Mouse (Mus musculus) heart, postnatal 0 days (tissue): ENCODE measurements around the gene Skil. TPM values are rescaled to one million over a fixed set of nuclear protein-coding genes. Genes with fewer than 3 reads are reported as not detected.
A peak's percentile ranks its signal among the peaks of the same experiment; 100 is the strongest.

Experiments
- ATAC-seq: fragments of 200-750 bp; cut with Nextera tagmentation; 2 replicates; pipeline ENCODE4 v1.8.0; 2017; ENCODE audit warnings: low read depth, moderate number of reproducible peaks, moderate library complexity; ENCODE audit not compliant: insufficient read depth
- DNase-seq: peaks from one replicate; pipeline ENCODE4 v3.0.0-alpha.2; 2016; ENCODE audit warnings: low spot score
- H3K27ac ChIP-seq: fragments of 300-500 bp; sonication (generic); 2 replicates; pipeline ENCODE4 v1.5.1; 2014; ENCODE audit warnings: low read depth, mild to moderate bottlenecking
- H3K27me3 ChIP-seq: fragments of 300-500 bp; sonication (generic); 2 replicates; pipeline ENCODE4 v1.6.1; 2014; ENCODE audit warnings: low read length, mixed read lengths; ENCODE audit not compliant: control insufficient read depth, insufficient read depth
- H3K36me3 ChIP-seq: fragments of 300-500 bp; sonication (generic); replicated peaks from 2 replicates; pipeline ENCODE4 v1.6.1; 2014; ENCODE audit warnings: low read length, mixed read lengths; ENCODE audit not compliant: control insufficient read depth, insufficient read depth
- H3K4me1 ChIP-seq: fragments of 300-500 bp; sonication (generic); 2 replicates; pipeline ENCODE4 v1.6.1; 2014; ENCODE audit warnings: antibody characterized with exemption; ENCODE audit not compliant: control insufficient read depth, insufficient read depth
- H3K4me2 ChIP-seq: fragments of 300-500 bp; sonication (generic); 2 replicates; pipeline ENCODE4 v1.6.1; 2014; ENCODE audit warnings: low read depth, mild to moderate bottlenecking, low read length, moderate library complexity
- H3K4me3 ChIP-seq: fragments of 300-500 bp; sonication (generic); 2 replicates; pipeline ENCODE4 v1.5.1; 2014; ENCODE audit warnings: low read depth, low read length
- H3K9ac ChIP-seq: fragments of 300-500 bp; sonication (generic); replicated peaks from 2 replicates; pipeline ENCODE4 v1.6.1; 2014; ENCODE audit warnings: low read depth, low read length, mixed read lengths
- H3K9me3 ChIP-seq: fragments of 300-500 bp; sonication (generic); replicated peaks from 2 replicates; pipeline ENCODE4 v1.6.1; 2016; ENCODE audit warnings: low read length; ENCODE audit not compliant: control insufficient read depth
- CTCF ChIP-seq: IDR thresholded peaks from 2 replicates; pipeline ENCODE4 v1.5.1; 2016; ENCODE audit warnings: antibody characterized with exemption, control low read depth, low read depth
- EP300 ChIP-seq: IDR thresholded peaks from 2 replicates; pipeline ENCODE4 v1.6.1; 2016; ENCODE audit warnings: antibody characterized with exemption, low read depth
- WGBS: fragments of 180-500 bp; shearing (Covaris S2); extraction: QIAGEN DNeasy Blood & Tissue Kit; methylation state at CpG from one replicate; pipeline ENCODE4 v1.1.7; 2014; 5-methylcytosine and 5-hydroxymethylcytosine counted together
- polyA plus RNA-seq: library from polyadenylated mRNA; unstranded; fragments of >200 nt; fragmentation: Nextera tagmentation; extraction: Ambion mirVana; gene quantifications from 2 replicates; pipeline ENCODE4 v1.2.1, GENCODE M21; 2015
- total RNA-seq: library from RNA; depleted of rRNA; stranded (reverse); fragments of >200 nt; gene quantifications from 2 replicates; pipeline ENCODE4 v1.2.3, GENCODE M21; 2014; ENCODE audit warnings: low replicate concordance; rRNA removed

The Skil gene
- total and polyA plus RNA-seq, 2 experiments from 2014 or later: 10.7 to 13.1 TPM

DNA sequence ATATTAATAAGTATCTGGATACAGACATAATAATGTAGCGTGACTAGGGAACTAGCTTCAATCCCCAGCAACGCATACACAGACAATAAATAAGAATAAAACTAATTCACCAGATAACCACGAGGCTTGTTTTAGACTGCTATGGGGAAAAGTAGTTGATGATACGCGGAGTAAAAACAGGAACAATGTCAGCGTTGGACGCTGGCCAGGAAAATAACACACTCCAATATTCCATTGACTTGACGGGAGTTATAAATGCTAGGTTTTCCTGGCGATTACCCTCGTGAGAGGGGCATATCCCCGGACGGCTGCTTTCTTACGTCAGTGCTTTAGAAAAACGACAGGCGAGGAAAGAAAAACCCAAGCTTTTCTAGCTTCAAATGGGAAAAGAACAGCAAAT lies 62.9 kb downstream of the Skil start:
- no peak overlapping the region for H3K4me3 ChIP-seq
- no peaks in the 10 kb centered on the region for H3K36me3 ChIP-seq
- no peak overlapping the region for H3K9ac ChIP-seq
- no peak overlapping the region for H3K27ac ChIP-seq
- no peak overlapping the region for H3K4me2 ChIP-seq
- no peaks in the 10 kb centered on the region for H3K27me3 ChIP-seq
- no peaks in the 10 kb centered on the region for H3K4me1 ChIP-seq
- ATAC-seq (no peak), DNase-seq (no peak)
- TF ChIP-seq EP300 (no peak), CTCF (no peak)
- H3K9me3 ChIP-seq: no peaks in the 10 kb centered on the region
- WGBS: 44% methylated on average over 15 of the region's 15 CpGs

DNA sequence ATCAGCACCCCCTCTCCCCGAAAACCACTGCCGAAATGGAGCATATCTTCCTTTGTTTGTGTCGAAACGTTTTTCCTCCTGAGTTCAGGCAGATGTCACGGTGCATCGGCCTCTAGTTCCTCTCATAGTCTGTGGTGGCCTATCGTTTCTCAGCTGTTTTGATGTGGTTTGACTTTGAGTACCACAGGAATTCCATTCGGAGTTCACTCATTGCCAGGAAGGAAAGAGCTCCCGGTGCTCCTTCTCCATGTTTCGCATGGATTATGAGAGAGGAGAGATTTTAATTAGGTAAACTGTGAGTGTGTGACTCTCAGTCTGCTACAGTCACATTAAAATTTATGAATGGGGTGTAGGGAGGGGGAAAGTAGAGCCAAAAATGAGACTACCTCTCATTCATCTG lies 65.2 kb downstream of the Skil start:
- Histone ChIP-seq H3K9me3 (no peaks in the 10 kb centered on the region), H3K36me3 (no peaks in the 10 kb centered on the region), H3K4me1 (no peaks in the 10 kb centered on the region), H3K9ac (no peak overlapping the region), H3K4me2 (no peak overlapping the region), H3K27me3 (no peaks in the 10 kb centered on the region), H3K27ac (no peak overlapping the region), H3K4me3 (no peak overlapping the region)
- 76% methylated on average over 10 of the region's 10 CpGs for WGBS
- TF ChIP-seq CTCF: no peak
- TF ChIP-seq EP300: no peak
- DNase-seq (no peak), ATAC-seq (no peak)

DNA sequence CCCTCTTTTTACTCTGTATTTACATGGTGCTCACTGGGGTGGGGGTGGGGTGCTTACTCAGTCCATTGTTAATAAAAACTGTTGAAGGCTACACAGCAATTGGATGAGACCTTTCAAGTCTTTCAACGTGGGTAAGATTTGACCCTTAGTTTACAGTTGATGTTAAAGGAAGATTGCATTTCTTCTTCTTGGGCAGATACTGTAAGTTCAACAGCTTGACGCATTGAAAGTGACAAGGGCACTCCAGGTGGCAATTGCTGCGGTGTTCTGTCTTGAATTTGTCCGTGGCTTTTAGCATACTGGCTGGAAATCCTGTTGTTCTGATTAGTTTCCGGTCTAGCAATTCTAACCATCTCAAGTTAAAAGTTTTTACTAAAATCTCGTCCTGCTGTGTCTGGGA lies 66.5 kb downstream of the Skil start:
- Histone ChIP-seq H3K4me1 (no peaks in the 10 kb centered on the region), H3K27me3 (no peaks in the 10 kb centered on the region), H3K36me3 (no peaks in the 10 kb centered on the region), H3K9me3 (no peaks in the 10 kb centered on the region), H3K27ac (no peak overlapping the region), H3K4me2 (no peak overlapping the region), H3K4me3 (no peak overlapping the region), H3K9ac (no peak overlapping the region)
- no peak for DNase-seq
- 57% methylated on average over 6 of the region's 6 CpGs for WGBS
- TF ChIP-seq EP300 (no peak), CTCF (no peak)
- ATAC-seq: no peak

- Histone ChIP-seq H3K27me3 (no peaks in the 10 kb centered on the region), H3K9me3 (no peaks in the 10 kb centered on the region), H3K4me3 (no peak overlapping the region), H3K4me1 (no peaks in the 10 kb centered on the region), H3K4me2 (no peak overlapping the region), H3K9ac (no peak overlapping the region), H3K27ac (no peak overlapping the region), H3K36me3 (no peaks in the 10 kb centered on the region)
- no peak for TF ChIP-seq EP300
- no peak for TF ChIP-seq CTCF
- ATAC-seq (no peak), DNase-seq (no peak)
- 86% methylated on average over 14 of the region's 14 CpGs for WGBS
Observed at GRCm38 (mm10) chr3:31162860-31163259, 68.0 kb downstream of the Skil start.

- no peak overlapping the region for H3K4me3 ChIP-seq
- H3K27ac ChIP-seq: no peak overlapping the region
- no peaks in the 10 kb centered on the region for H3K27me3 ChIP-seq
- 68% methylated on average over 3 of the region's 3 CpGs for WGBS
- no peak for ATAC-seq
- H3K36me3 ChIP-seq: no peaks in the 10 kb centered on the region
- no peak overlapping the region for H3K9ac ChIP-seq
- TF ChIP-seq CTCF: no peak
- TF ChIP-seq EP300: no peak
- H3K4me1 ChIP-seq: no peaks in the 10 kb centered on the region
- DNase-seq: no peak
- no peaks in the 10 kb centered on the region for H3K9me3 ChIP-seq
- H3K4me2 ChIP-seq: no peak overlapping the region
Observed at GRCm38 (mm10) chr3:31165803-31166202, 70.9 kb downstream of the Skil start.

DNA sequence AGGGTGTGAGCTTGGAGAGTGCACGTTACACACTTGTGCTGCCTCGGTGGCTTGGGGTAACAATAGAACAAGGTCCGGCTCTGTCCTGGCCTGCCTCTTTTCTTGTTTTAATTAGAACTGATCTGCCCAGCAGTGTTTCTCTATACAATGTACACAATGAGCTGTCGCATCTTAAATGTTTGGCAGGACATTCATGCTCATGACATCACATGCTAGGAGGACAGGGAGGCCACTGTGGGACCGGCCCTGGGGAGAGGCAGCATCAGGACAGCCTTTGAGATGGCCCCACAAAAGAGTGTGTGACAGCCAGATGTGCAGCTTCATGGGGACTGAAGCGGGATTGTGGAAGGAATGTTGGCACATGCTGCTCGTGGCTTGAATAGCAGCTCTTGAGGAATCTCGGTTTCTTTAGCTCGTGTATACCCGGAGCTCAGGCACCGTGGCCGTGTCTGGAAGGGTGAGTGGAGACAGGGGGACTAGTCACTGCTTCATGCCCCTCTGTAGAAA lies 71.6 kb downstream of the Skil start:
- Histone ChIP-seq H3K9me3 (no peaks in the 10 kb centered on the region), H3K36me3 (no peaks in the 10 kb centered on the region), H3K4me2 (no peak overlapping the region), H3K4me1 (no peaks in the 10 kb centered on the region), H3K9ac (no peak overlapping the region), H3K27me3 (no peaks in the 10 kb centered on the region), H3K27ac (no peak overlapping the region), H3K4me3 (no peak overlapping the region)
- DNase-seq: no peak
- WGBS: 63% methylated on average over 12 of the region's 12 CpGs
- TF ChIP-seq CTCF: no peak
- TF ChIP-seq EP300: no peak
- peak; percentile 63 for ATAC-seq

Other genes starting within 250 kb of the Skil start
- 0.08 and 4.9 TPM in 2 replicates for gene Gpr160, start 239.1 kb upstream of the Skil start, total RNA-seq
- 0.98 and 1.9 TPM in 2 replicates for gene Gpr160, start 239.1 kb upstream of the Skil start, polyA plus RNA-seq
- 10.3 and 14.5 TPM in 2 replicates for gene Phc3, start 125.6 kb upstream of the Skil start, total RNA-seq
- 3.3 and 3.6 TPM in 2 replicates for gene Phc3, start 125.6 kb upstream of the Skil start, polyA plus RNA-seq
- 26.1 and 39.3 TPM in 2 replicates for gene Prkci, start 99.3 kb upstream of the Skil start, total RNA-seq
- gene Prkci, start 99.3 kb upstream of the Skil start, polyA plus RNA-seq: 8.7 and 9.0 TPM in 2 replicates
- gene Cldn11, start 54.9 kb downstream of the Skil start, total RNA-seq: 5.6 and 9.3 TPM in 2 replicates
- 4.8 and 6.0 TPM in 2 replicates for gene Cldn11, start 54.9 kb downstream of the Skil start, polyA plus RNA-seq
- gene Slc7a14, start 215.3 kb downstream of the Skil start, total RNA-seq: 0.12 and 0.53 TPM in 2 replicates
- gene Slc7a14, start 215.3 kb downstream of the Skil start, polyA plus RNA-seq: 0.08 and 0.10 TPM in 2 replicates